Mouse (Mus musculus): ENCODE results near the gene Fam71d. TPM values are rescaled to one million over a fixed set of nuclear protein-coding genes. Genes with fewer than 3 reads are reported as not detected.

The Fam71d gene
- polyA plus RNA-seq, 1 experiment from 2014 or later, result 0.19 TPM

GRCm38 (mm10) chr12:78688876-78689275, 2.5 kb upstream of the Fam71d start:
- DNase-seq (ENCODE audit: low spot score) (no peak), ATAC-seq (ENCODE audit: low FRiP score) (no peak)
- Histone ChIP-seq H3K27ac (ENCODE audit: low read depth, low read length) (no peak overlapping the region), H3K9ac (ENCODE audit: low read depth, low read length) (no peak overlapping the region), H3K9me3 (ENCODE audit: control insufficient read depth, low read length) (no peaks in the 10 kb centered on the region), H3K36me3 (ENCODE audit: control insufficient read depth, insufficient read depth, low read length) (no peaks in the 10 kb centered on the region), H3K27me3 (ENCODE audit: control insufficient read depth, insufficient read depth, low read length) (no peaks in the 10 kb centered on the region), H3K4me2 (replicated peaks; ENCODE audit: low read depth, low read length) (no peak overlapping the region), H3K4me1 (replicated peaks; ENCODE audit: control insufficient read depth, insufficient read depth, low read length) (no peaks in the 10 kb centered on the region), H3K4me3 (ENCODE audit: low read depth, low read length) (no peak overlapping the region)
- 91% methylated on average over 5 of the region's 5 CpGs for WGBS

GRCm38 (mm10) chr12:78693281-78693680, 1.9 kb downstream of the Fam71d start:
- no peaks in the 10 kb centered on the region for H3K9me3 ChIP-seq (ENCODE audit: control insufficient read depth, low read length)
- no peaks in the 10 kb centered on the region for H3K36me3 ChIP-seq (ENCODE audit: control insufficient read depth, insufficient read depth, low read length)
- H3K27me3 ChIP-seq (ENCODE audit: control insufficient read depth, insufficient read depth, low read length), result no peaks in the 10 kb centered on the region
- H3K4me2 ChIP-seq (replicated peaks; ENCODE audit: low read depth, low read length), result no peak overlapping the region
- no peak for DNase-seq (ENCODE audit: low spot score)
- WGBS, result 89% methylated on average over 2 of the region's 2 CpGs
- no peak overlapping the region for H3K9ac ChIP-seq (ENCODE audit: low read depth, low read length)
- no peak overlapping the region for H3K4me3 ChIP-seq (ENCODE audit: low read depth, low read length)
- no peak overlapping the region for H3K27ac ChIP-seq (ENCODE audit: low read depth, low read length)
- H3K4me1 ChIP-seq (replicated peaks; ENCODE audit: control insufficient read depth, insufficient read depth, low read length), result no peaks in the 10 kb centered on the region
- no peak for ATAC-seq (ENCODE audit: low FRiP score)

- WGBS, result 82% methylated on average over 2 of the region's 2 CpGs
These were observed 26.4 kb downstream of the Fam71d start for GRCm38 (mm10) chr12:78717783-78718182.

GRCm38 (mm10) chr12:78727723-78728122, 36.4 kb downstream of the Fam71d start:
- Histone ChIP-seq H3K4me1 (replicated peaks; ENCODE audit: control insufficient read depth, insufficient read depth, low read length) (no peaks in the 10 kb centered on the region), H3K36me3 (ENCODE audit: control insufficient read depth, insufficient read depth, low read length) (no peaks in the 10 kb centered on the region), H3K4me2 (replicated peaks; ENCODE audit: low read depth, low read length) (no peak overlapping the region), H3K4me3 (ENCODE audit: low read depth, low read length) (no peak overlapping the region), H3K9ac (ENCODE audit: low read depth, low read length) (no peak overlapping the region), H3K9me3 (ENCODE audit: control insufficient read depth, low read length) (no peaks in the 10 kb centered on the region), H3K27ac (ENCODE audit: low read depth, low read length) (no peak overlapping the region), H3K27me3 (ENCODE audit: control insufficient read depth, insufficient read depth, low read length) (no peaks in the 10 kb centered on the region)
- WGBS, result 64% methylated on average over 4 of the region's 4 CpGs
- no peak for ATAC-seq (ENCODE audit: low FRiP score)
- DNase-seq (ENCODE audit: low spot score), result no peak

More at GRCm38 (mm10) chr12:78717783-78718182, 26.4 kb downstream of the Fam71d start:
- Histone ChIP-seq H3K27me3 (ENCODE audit: control insufficient read depth, insufficient read depth, low read length) (no peaks in the 10 kb centered on the region), H3K4me1 (replicated peaks; ENCODE audit: control insufficient read depth, insufficient read depth, low read length) (no peaks in the 10 kb centered on the region), H3K4me3 (ENCODE audit: low read depth, low read length) (no peak overlapping the region), H3K36me3 (ENCODE audit: control insufficient read depth, insufficient read depth, low read length) (no peaks in the 10 kb centered on the region), H3K9me3 (ENCODE audit: control insufficient read depth, low read length) (no peaks in the 10 kb centered on the region), H3K4me2 (replicated peaks; ENCODE audit: low read depth, low read length) (no peak overlapping the region), H3K9ac (ENCODE audit: low read depth, low read length) (no peak overlapping the region), H3K27ac (ENCODE audit: low read depth, low read length) (no peak overlapping the region)
- DNase-seq (ENCODE audit: low spot score), result no peak
- no peak for ATAC-seq (ENCODE audit: low FRiP score)

- DNase-seq (ENCODE audit: low spot score) (no peak), ATAC-seq (ENCODE audit: low FRiP score) (no peak)
- no peaks in the 10 kb centered on the region for H3K9me3 ChIP-seq (ENCODE audit: control insufficient read depth, low read length)
- no peak overlapping the region for H3K9ac ChIP-seq (ENCODE audit: low read depth, low read length)
- H3K4me3 ChIP-seq (ENCODE audit: low read depth, low read length), result no peak overlapping the region
- no peaks in the 10 kb centered on the region for H3K27me3 ChIP-seq (ENCODE audit: control insufficient read depth, insufficient read depth, low read length)
- WGBS, result 66% methylated on average over 2 of the region's 2 CpGs
- no peaks in the 10 kb centered on the region for H3K36me3 ChIP-seq (ENCODE audit: control insufficient read depth, insufficient read depth, low read length)
- no peak overlapping the region for H3K4me2 ChIP-seq (replicated peaks; ENCODE audit: low read depth, low read length)
- H3K4me1 ChIP-seq (replicated peaks; ENCODE audit: control insufficient read depth, insufficient read depth, low read length), result no peaks in the 10 kb centered on the region
- no peak overlapping the region for H3K27ac ChIP-seq (ENCODE audit: low read depth, low read length)
These were observed 48.3 kb downstream of the Fam71d start for GRCm38 (mm10) chr12:78739633-78740032.

GRCm38 (mm10) chr12:78740289-78740688, 49.0 kb downstream of the Fam71d start:
- WGBS, result 97% methylated on average over 2 of the region's 2 CpGs
- no peaks in the 10 kb centered on the region for H3K9me3 ChIP-seq (ENCODE audit: control insufficient read depth, low read length)
- no peaks in the 10 kb centered on the region for H3K27me3 ChIP-seq (ENCODE audit: control insufficient read depth, insufficient read depth, low read length)
- no peak overlapping the region for H3K4me2 ChIP-seq (replicated peaks; ENCODE audit: low read depth, low read length)
- H3K4me3 ChIP-seq (ENCODE audit: low read depth, low read length), result no peak overlapping the region
- DNase-seq (ENCODE audit: low spot score) (no peak), ATAC-seq (ENCODE audit: low FRiP score) (no peak)
- no peaks in the 10 kb centered on the region for H3K36me3 ChIP-seq (ENCODE audit: control insufficient read depth, insufficient read depth, low read length)
- no peak overlapping the region for H3K27ac ChIP-seq (ENCODE audit: low read depth, low read length)
- H3K9ac ChIP-seq (ENCODE audit: low read depth, low read length), result no peak overlapping the region
- H3K4me1 ChIP-seq (replicated peaks; ENCODE audit: control insufficient read depth, insufficient read depth, low read length), result no peaks in the 10 kb centered on the region

GRCm38 (mm10) chr12:78746226-78746625, 54.9 kb downstream of the Fam71d start:
- H3K4me2 ChIP-seq (replicated peaks; ENCODE audit: low read depth, low read length), result no peak overlapping the region
- no peak overlapping the region for H3K4me3 ChIP-seq (ENCODE audit: low read depth, low read length)
- H3K9ac ChIP-seq (ENCODE audit: low read depth, low read length), result no peak overlapping the region
- DNase-seq (ENCODE audit: low spot score) (no peak), ATAC-seq (ENCODE audit: low FRiP score) (no peak)
- H3K9me3 ChIP-seq (ENCODE audit: control insufficient read depth, low read length), result no peaks in the 10 kb centered on the region
- WGBS, result 73% methylated on average over 6 of the region's 6 CpGs
- H3K36me3 ChIP-seq (ENCODE audit: control insufficient read depth, insufficient read depth, low read length), result no peaks in the 10 kb centered on the region
- no peaks in the 10 kb centered on the region for H3K27me3 ChIP-seq (ENCODE audit: control insufficient read depth, insufficient read depth, low read length)
- H3K4me1 ChIP-seq (replicated peaks; ENCODE audit: control insufficient read depth, insufficient read depth, low read length), result no peaks in the 10 kb centered on the region
- H3K27ac ChIP-seq (ENCODE audit: low read depth, low read length), result no peak overlapping the region

GRCm38 (mm10) chr12:78747406-78747805, 56.1 kb downstream of the Fam71d start:
- ATAC-seq (ENCODE audit: low FRiP score), result no peak

GRCm38 (mm10) chr12:78748113-78748512, 56.8 kb downstream of the Fam71d start:
- Histone ChIP-seq H3K9ac (ENCODE audit: low read depth, low read length) (peak overlapping the region; percentile 3; the same call in 1 of the 2 replicates), H3K9me3 (ENCODE audit: control insufficient read depth, low read length) (no peaks in the 10 kb centered on the region), H3K4me3 (ENCODE audit: low read depth, low read length) (peak overlapping the region; percentile 85), H3K27ac (ENCODE audit: low read depth, low read length) (no peak overlapping the region), H3K36me3 (ENCODE audit: control insufficient read depth, insufficient read depth, low read length) (no peaks in the 10 kb centered on the region), H3K27me3 (ENCODE audit: control insufficient read depth, insufficient read depth, low read length) (no peaks in the 10 kb centered on the region), H3K4me2 (replicated peaks; ENCODE audit: low read depth, low read length) (peak overlapping the region; percentile 74), H3K4me1 (replicated peaks; ENCODE audit: control insufficient read depth, insufficient read depth, low read length) (no peaks in the 10 kb centered on the region)
- WGBS, result under 1% methylated on average over 10 of the region's 10 CpGs
- ATAC-seq (ENCODE audit: low FRiP score) (peak; percentile 41), DNase-seq (ENCODE audit: low spot score) (no peak)

More at GRCm38 (mm10) chr12:78747406-78747805, 56.1 kb downstream of the Fam71d start:
- Histone ChIP-seq H3K9ac (ENCODE audit: low read depth, low read length) (no peak overlapping the region), H3K27me3 (ENCODE audit: control insufficient read depth, insufficient read depth, low read length) (no peaks in the 10 kb centered on the region), H3K4me1 (replicated peaks; ENCODE audit: control insufficient read depth, insufficient read depth, low read length) (no peaks in the 10 kb centered on the region), H3K36me3 (ENCODE audit: control insufficient read depth, insufficient read depth, low read length) (no peaks in the 10 kb centered on the region), H3K27ac (ENCODE audit: low read depth, low read length) (no peak overlapping the region), H3K4me3 (ENCODE audit: low read depth, low read length) (no peak overlapping the region), H3K9me3 (ENCODE audit: control insufficient read depth, low read length) (no peaks in the 10 kb centered on the region), H3K4me2 (replicated peaks; ENCODE audit: low read depth, low read length) (no peak overlapping the region)
- 38% methylated on average over 1 of the region's 1 CpGs for WGBS
- no peak for DNase-seq (ENCODE audit: low spot score)

Data from hindbrain, embryonic 11.5 days (tissue).